Mouse (Mus musculus): ENCODE data around the gene Hnrnpab. TPM values are rescaled to one million over a fixed set of nuclear protein-coding genes. Genes with fewer than 3 reads are reported as not detected.

Hnrnpab gene
- polyA plus RNA-seq, 1 experiment from 2014 or later, result 280 TPM

GRCm38 (mm10) chr11:51568801-51569200 lies 37.8 kb downstream of the Hnrnpab start:
- no peak overlapping the region for H3K9ac ChIP-seq (ENCODE audit: low read length)
- no peak for ATAC-seq (replicated peaks; ENCODE audit: extremely low read depth, insufficient read depth, low FRiP score)
- no peaks in the 10 kb centered on the region for H3K36me3 ChIP-seq (ENCODE audit: control insufficient read depth, insufficient read depth)
- H3K9me3 ChIP-seq (replicated peaks; ENCODE audit: control insufficient read depth, low read length), result no peaks in the 10 kb centered on the region
- H3K27ac ChIP-seq (ENCODE audit: low read length), result no peak overlapping the region
- 74% methylated on average over 4 of the region's 4 CpGs for WGBS
- no peak overlapping the region for H3K4me3 ChIP-seq (ENCODE audit: low read length)
- H3K4me1 ChIP-seq (ENCODE audit: control insufficient read depth, insufficient read depth, low read length), result no peaks in the 10 kb centered on the region
- H3K4me2 ChIP-seq (ENCODE audit: low read depth, low read length), result no peak overlapping the region
- no peaks in the 10 kb centered on the region for H3K27me3 ChIP-seq (ENCODE audit: control insufficient read depth, insufficient read depth, low read length)

- no peaks in the 10 kb centered on the region for H3K27me3 ChIP-seq (ENCODE audit: control insufficient read depth, insufficient read depth, low read length)
- WGBS, result 86% methylated on average over 6 of the region's 6 CpGs
- no peaks in the 10 kb centered on the region for H3K4me1 ChIP-seq (ENCODE audit: control insufficient read depth, insufficient read depth, low read length)
- ATAC-seq (replicated peaks; ENCODE audit: extremely low read depth, insufficient read depth, low FRiP score), result no peak
- H3K4me3 ChIP-seq (ENCODE audit: low read length), result no peak overlapping the region
- H3K27ac ChIP-seq (ENCODE audit: low read length), result no peak overlapping the region
- no peak overlapping the region for H3K4me2 ChIP-seq (ENCODE audit: low read depth, low read length)
- H3K9ac ChIP-seq (ENCODE audit: low read length), result no peak overlapping the region
- H3K36me3 ChIP-seq (ENCODE audit: control insufficient read depth, insufficient read depth), result no peaks in the 10 kb centered on the region
- H3K9me3 ChIP-seq (replicated peaks; ENCODE audit: control insufficient read depth, low read length), result no peaks in the 10 kb centered on the region
These were observed 40.7 kb downstream of the Hnrnpab start for GRCm38 (mm10) chr11:51565951-51566350.

- Histone ChIP-seq H3K9ac (ENCODE audit: low read length) (no peak overlapping the region), H3K36me3 (ENCODE audit: control insufficient read depth, insufficient read depth) (no peaks in the 10 kb centered on the region), H3K27me3 (ENCODE audit: control insufficient read depth, insufficient read depth, low read length) (no peaks in the 10 kb centered on the region), H3K9me3 (replicated peaks; ENCODE audit: control insufficient read depth, low read length) (no peaks in the 10 kb centered on the region), H3K4me1 (ENCODE audit: control insufficient read depth, insufficient read depth, low read length) (no peaks in the 10 kb centered on the region), H3K4me2 (ENCODE audit: low read depth, low read length) (no peak overlapping the region), H3K4me3 (ENCODE audit: low read length) (no peak overlapping the region), H3K27ac (ENCODE audit: low read length) (no peak overlapping the region)
- ATAC-seq (replicated peaks; ENCODE audit: extremely low read depth, insufficient read depth, low FRiP score), result no peak
- WGBS, result 36% methylated on average over 3 of the region's 3 CpGs
These were observed 41.6 kb downstream of the Hnrnpab start for GRCm38 (mm10) chr11:51565062-51565461.

GRCm38 (mm10) chr11:51563276-51563675 lies 43.4 kb downstream of the Hnrnpab start:
- Histone ChIP-seq H3K9ac (ENCODE audit: low read length) (no peak overlapping the region), H3K36me3 (ENCODE audit: control insufficient read depth, insufficient read depth) (no peaks in the 10 kb centered on the region), H3K27me3 (ENCODE audit: control insufficient read depth, insufficient read depth, low read length) (no peaks in the 10 kb centered on the region), H3K9me3 (replicated peaks; ENCODE audit: control insufficient read depth, low read length) (no peaks in the 10 kb centered on the region), H3K27ac (ENCODE audit: low read length) (no peak overlapping the region), H3K4me1 (ENCODE audit: control insufficient read depth, insufficient read depth, low read length) (no peaks in the 10 kb centered on the region), H3K4me3 (ENCODE audit: low read length) (no peak overlapping the region), H3K4me2 (ENCODE audit: low read depth, low read length) (no peak overlapping the region)
- ATAC-seq (replicated peaks; ENCODE audit: extremely low read depth, insufficient read depth, low FRiP score), result no peak
- 81% methylated on average over 1 of the region's 1 CpGs for WGBS

GRCm38 (mm10) chr11:51555066-51555465 lies 51.6 kb downstream of the Hnrnpab start:
- no peak overlapping the region for H3K4me2 ChIP-seq (ENCODE audit: low read depth, low read length)
- H3K36me3 ChIP-seq (ENCODE audit: control insufficient read depth, insufficient read depth), result no peaks in the 10 kb centered on the region
- H3K9ac ChIP-seq (ENCODE audit: low read length), result no peak overlapping the region
- no peaks in the 10 kb centered on the region for H3K27me3 ChIP-seq (ENCODE audit: control insufficient read depth, insufficient read depth, low read length)
- peaks cover 11% of the 10 kb centered on the region for H3K4me1 ChIP-seq (ENCODE audit: control insufficient read depth, insufficient read depth, low read length)
- H3K27ac ChIP-seq (ENCODE audit: low read length), result no peak overlapping the region
- H3K9me3 ChIP-seq (replicated peaks; ENCODE audit: control insufficient read depth, low read length), result no peaks in the 10 kb centered on the region
- WGBS, result 47% methylated on average over 2 of the region's 2 CpGs
- no peak for ATAC-seq (replicated peaks; ENCODE audit: extremely low read depth, insufficient read depth, low FRiP score)
- no peak overlapping the region for H3K4me3 ChIP-seq (ENCODE audit: low read length)

- Histone ChIP-seq H3K36me3 (ENCODE audit: control insufficient read depth, insufficient read depth) (no peaks in the 10 kb centered on the region), H3K9ac (ENCODE audit: low read length) (no peak overlapping the region), H3K27me3 (ENCODE audit: control insufficient read depth, insufficient read depth, low read length) (no peaks in the 10 kb centered on the region), H3K27ac (ENCODE audit: low read length) (no peak overlapping the region), H3K4me2 (ENCODE audit: low read depth, low read length) (no peak overlapping the region), H3K4me3 (ENCODE audit: low read length) (no peak overlapping the region), H3K4me1 (ENCODE audit: control insufficient read depth, insufficient read depth, low read length) (peaks cover 11% of the 10 kb centered on the region), H3K9me3 (replicated peaks; ENCODE audit: control insufficient read depth, low read length) (no peaks in the 10 kb centered on the region)
- whole genome bisulfite sequencing, result 66% methylated on average over 9 of the region's 10 CpGs
- no peak for ATAC-seq (replicated peaks; ENCODE audit: extremely low read depth, insufficient read depth, low FRiP score)
These were observed 52.1 kb downstream of the Hnrnpab start for GRCm38 (mm10) chr11:51554590-51554989.

GRCm38 (mm10) chr11:51552091-51552490 lies 54.6 kb downstream of the Hnrnpab start:
- 51% methylated on average over 3 of the region's 3 CpGs for WGBS
- ATAC-seq (replicated peaks; ENCODE audit: extremely low read depth, insufficient read depth, low FRiP score), result no peak

GRCm38 (mm10) chr11:51551253-51551652 lies 55.4 kb downstream of the Hnrnpab start:
- no peak overlapping the region for H3K4me2 ChIP-seq (ENCODE audit: low read depth, low read length)
- 24% methylated on average over 5 of the region's 5 CpGs for WGBS
- no peaks in the 10 kb centered on the region for H3K27me3 ChIP-seq (ENCODE audit: control insufficient read depth, insufficient read depth, low read length)
- no peak for ATAC-seq (replicated peaks; ENCODE audit: extremely low read depth, insufficient read depth, low FRiP score)
- no peaks in the 10 kb centered on the region for H3K36me3 ChIP-seq (ENCODE audit: control insufficient read depth, insufficient read depth)
- no peak overlapping the region for H3K4me3 ChIP-seq (ENCODE audit: low read length)
- no peak overlapping the region for H3K9ac ChIP-seq (ENCODE audit: low read length)
- H3K27ac ChIP-seq (ENCODE audit: low read length), result no peak overlapping the region
- H3K4me1 ChIP-seq (ENCODE audit: control insufficient read depth, insufficient read depth, low read length), result peaks cover 11% of the 10 kb centered on the region
- H3K9me3 ChIP-seq (replicated peaks; ENCODE audit: control insufficient read depth, low read length), result no peaks in the 10 kb centered on the region

More at GRCm38 (mm10) chr11:51552091-51552490, 54.6 kb downstream of the Hnrnpab start:
- Histone ChIP-seq H3K36me3 (ENCODE audit: control insufficient read depth, insufficient read depth) (no peaks in the 10 kb centered on the region), H3K27me3 (ENCODE audit: control insufficient read depth, insufficient read depth, low read length) (no peaks in the 10 kb centered on the region), H3K4me3 (ENCODE audit: low read length) (no peak overlapping the region), H3K4me1 (ENCODE audit: control insufficient read depth, insufficient read depth, low read length) (peaks cover 11% of the 10 kb centered on the region), H3K9me3 (replicated peaks; ENCODE audit: control insufficient read depth, low read length) (no peaks in the 10 kb centered on the region), H3K4me2 (ENCODE audit: low read depth, low read length) (no peak overlapping the region), H3K9ac (ENCODE audit: low read length) (no peak overlapping the region), H3K27ac (ENCODE audit: low read length) (no peak overlapping the region)
